Mouse (Mus musculus) liver, embryonic 14.5 days (tissue): ENCODE measurements around the gene Slc37a1.

Source experiments
- CTCF ChIP-seq: IDR thresholded peaks from 2 replicates; pipeline ENCODE4 v1.5.1; 2016; ENCODE audit warnings: antibody characterized with exemption, low read depth, control low read depth
- EP300 ChIP-seq: IDR thresholded peaks from 2 replicates; pipeline ENCODE4 v1.6.1; 2016; ENCODE audit warnings: antibody characterized with exemption, low read depth

- no peak for TF ChIP-seq CTCF
- TF ChIP-seq EP300: no peak
Measured at GRCm38 (mm10) chr17:31300736-31301135, 14.1 kb downstream of the Slc37a1 start.
